14 mouse cellular contexts compared by ENCODE assay signal in the genomic region with DNA sequence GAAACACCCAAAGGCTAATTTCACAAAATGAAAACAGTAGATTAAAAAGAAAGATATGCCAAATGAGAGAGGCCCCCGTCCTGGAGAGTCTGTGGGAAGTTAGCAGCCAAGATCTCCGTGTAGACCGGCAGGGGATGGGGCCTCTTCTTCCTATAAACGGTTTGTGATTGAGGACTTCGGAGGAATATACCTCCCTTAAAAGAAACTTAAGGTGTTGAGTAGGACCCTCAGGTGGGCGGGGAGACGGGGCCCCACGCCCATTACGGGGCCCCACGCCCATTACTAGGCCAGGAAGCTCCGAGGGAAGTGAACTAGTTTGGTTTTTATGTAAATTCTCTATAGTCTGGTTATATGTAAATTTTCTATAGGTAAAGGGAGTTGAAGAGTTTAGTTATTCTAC. TPM values are rescaled to one million over a fixed set of nuclear protein-coding genes. Genes with fewer than 3 reads are reported as not detected.
DNase-seq lines count a peak whose midpoint lies in the region; ATAC-seq and TF ChIP-seq lines count a peak whose summit lies in the region.
"Had no signal": no experiment of that assay in that cellular context is flagged by ENCODE, and none has a peak within 500 bp of the region (broad histone marks: within the 10 kb centered on the region; RNA-seq: fewer than 3 reads in every experiment).

A gene (minus strand): TSS at position 233 of the 400 bp plus-strand sequence.

- WGBS in forebrain, embryonic 10.5 days, result 10% methylated on average over 11 of the region's 11 CpGs
- WGBS in forebrain, embryonic 15.5 days, result 22% methylated on average over 11 of the region's 11 CpGs
- WGBS in embryonic facial prominence, embryonic 13.5 days, result 12% methylated on average over 11 of the region's 11 CpGs
- 34% methylated on average over 11 of the region's 11 CpGs for WGBS in hindbrain, postnatal 0 days

- H3K4me1 ChIP-seq in forebrain, embryonic 10.5 days, result peaks cover 37% of the 10 kb centered on the region
- H3K4me1 ChIP-seq in forebrain, embryonic 15.5 days, result no peaks in the 10 kb centered on the region; the same call in 1 of the 2 replicates
- peaks cover 22% of the 10 kb centered on the region for H3K4me1 ChIP-seq in embryonic facial prominence, embryonic 13.5 days
- H3K4me1 ChIP-seq in hindbrain, postnatal 0 days (ENCODE audit: insufficient read depth, low read length), result no peaks in the 10 kb centered on the region
- H3K4me1 ChIP-seq: stomach, embryonic 15.5 days had no signal

- no peak for ATAC-seq in forebrain, embryonic 15.5 days (replicated peaks)
- ATAC-seq in embryonic facial prominence, embryonic 13.5 days (ENCODE audit: insufficient number of reproducible peaks, insufficient read depth, low FRiP score, low TSS enrichment, low read depth), result no peak
- no peak for ATAC-seq in hindbrain, postnatal 0 days
- ATAC-seq in megakaryocyte progenitor cell, adult 5-6 weeks (replicated peaks; ENCODE audit: poor library complexity), result no peak
- ATAC-seq: intestine, embryonic 16.5 days had no signal

- peak within 1 kb of the TSS; percentile 34 for H3K4me3 ChIP-seq in forebrain, embryonic 10.5 days
- no peak within 1 kb of the TSS for H3K4me3 ChIP-seq in forebrain, embryonic 15.5 days
- H3K4me3 ChIP-seq in embryonic facial prominence, embryonic 13.5 days, result peak within 1 kb of the TSS; percentile 4; the same call in 1 of the 2 replicates
- no peak within 1 kb of the TSS for H3K4me3 ChIP-seq in hindbrain, postnatal 0 days (ENCODE audit: low read length)
- H3K4me3 ChIP-seq: embryonic facial prominence, embryonic 15.5 days; stomach, embryonic 15.5 days had no signal

- no peaks in the 10 kb centered on the region for H3K9me3 ChIP-seq in forebrain, embryonic 10.5 days
- no peaks in the 10 kb centered on the region for H3K9me3 ChIP-seq in forebrain, embryonic 15.5 days
- no peaks in the 10 kb centered on the region for H3K9me3 ChIP-seq in embryonic facial prominence, embryonic 13.5 days
- no peaks in the 10 kb centered on the region for H3K9me3 ChIP-seq in hindbrain, postnatal 0 days (ENCODE audit: low read length)
- H3K9me3 ChIP-seq: embryonic facial prominence, embryonic 15.5 days; stomach, embryonic 15.5 days had no signal

- H3K36me3 ChIP-seq in forebrain, embryonic 10.5 days (replicated peaks), result no peaks in the 10 kb centered on the region
- no peaks in the 10 kb centered on the region for H3K36me3 ChIP-seq in forebrain, embryonic 15.5 days
- H3K36me3 ChIP-seq in embryonic facial prominence, embryonic 13.5 days, result no peaks in the 10 kb centered on the region
- H3K36me3 ChIP-seq in hindbrain, postnatal 0 days (ENCODE audit: insufficient read depth, low read length), result no peaks in the 10 kb centered on the region
- H3K36me3 ChIP-seq: embryonic facial prominence, embryonic 15.5 days; stomach, embryonic 15.5 days had no signal

- peak within 1 kb of the TSS; percentile 72 for H3K27ac ChIP-seq in forebrain, embryonic 10.5 days
- no peak within 1 kb of the TSS for H3K27ac ChIP-seq in forebrain, embryonic 15.5 days (replicated peaks)
- H3K27ac ChIP-seq in embryonic facial prominence, embryonic 13.5 days, result no peak within 1 kb of the TSS
- H3K27ac ChIP-seq in hindbrain, postnatal 0 days, result no peak within 1 kb of the TSS
- H3K27ac ChIP-seq: stomach, embryonic 15.5 days had no signal

- H3K4me2 ChIP-seq in forebrain, embryonic 15.5 days (replicated peaks), result no peak within 1 kb of the TSS
- peak within 1 kb of the TSS; percentile 26 for H3K4me2 ChIP-seq in embryonic facial prominence, embryonic 13.5 days
- 0 out of 2 replicates have a peak within 1 kb of the TSS, but pooled peaks have one; percentile 10 for H3K4me2 ChIP-seq in hindbrain, postnatal 0 days (ENCODE audit: low read depth, low read length)
- H3K4me2 ChIP-seq: embryonic facial prominence, embryonic 15.5 days; stomach, embryonic 15.5 days had no signal

- H3K27me3 ChIP-seq in forebrain, embryonic 10.5 days (ENCODE audit: poor library complexity, severe bottlenecking), result peaks cover 80% of the 10 kb centered on the region
- H3K27me3 ChIP-seq in forebrain, embryonic 15.5 days, result peaks cover 25% of the 10 kb centered on the region
- peaks cover 49% of the 10 kb centered on the region for H3K27me3 ChIP-seq in embryonic facial prominence, embryonic 13.5 days
- no peaks in the 10 kb centered on the region for H3K27me3 ChIP-seq in hindbrain, postnatal 0 days (ENCODE audit: insufficient read depth, low read length)

- no peak within 1 kb of the TSS for H3K9ac ChIP-seq in forebrain, embryonic 15.5 days (replicated peaks)
- H3K9ac ChIP-seq in embryonic facial prominence, embryonic 13.5 days, result no peak within 1 kb of the TSS
- no peak within 1 kb of the TSS for H3K9ac ChIP-seq in hindbrain, postnatal 0 days (replicated peaks; ENCODE audit: low read length)
- H3K9ac ChIP-seq: embryonic facial prominence, embryonic 15.5 days; stomach, embryonic 15.5 days had no signal

- TF ChIP-seq CTCF in hindbrain, postnatal 0 days (IDR thresholded peaks at IDR 0.05; ENCODE audit: low read depth), result no peak

- DNase-seq in forebrain, embryonic 10.5 days (ENCODE audit: extremely low spot score, low spot score), result no peak
- DNase-seq in CD4-positive helper T cell, adult 2 months (ENCODE audit: low read depth, low spot score), result peak; percentile 30
- no peak for DNase-seq in hindbrain, postnatal 0 days (ENCODE audit: low spot score)
- no peak for DNase-seq in adrenal gland, adult 8-10 months
- DNase-seq in retina, embryonic 14.5 days (ENCODE audit: low spot score), result no peak
- DNase-seq: layer of hippocampus, adult 9-11 months; lung, adult 18-20 months had no signal

RNA-seq across cellular contexts. Expression of the gene that starts here (rescaled TPM):
- polyA plus RNA-seq in forebrain, embryonic 10.5 days (2016; fragmentation: Nextera tagmentation; extraction: Ambion mirVana), result 0.34 and 0.61 TPM in 2 replicates
- not detected in 2 replicates for polyA plus RNA-seq in forebrain, embryonic 15.5 days (2015; fragmentation: Nextera tagmentation; extraction: Ambion mirVana)
- polyA plus RNA-seq in embryonic facial prominence, embryonic 13.5 days (2015; fragmentation: Nextera tagmentation; extraction: Ambion mirVana), result 0.62 and 0.87 TPM in 2 replicates
- total RNA-seq in hindbrain, postnatal 0 days (2014; rRNA removed), result 1.5 TPM in 1 of 2 replicates, not detected in the other
- polyA plus RNA-seq in hindbrain, postnatal 0 days (2015; fragmentation: Nextera tagmentation; extraction: Ambion mirVana), result 0.66 and 0.87 TPM in 2 replicates
- not detected in 2 replicates for total RNA-seq in megakaryocyte progenitor cell, adult 5-6 weeks (2015)
- total RNA-seq in megakaryocyte progenitor cell, adult 5-6 weeks (2017), result not detected in 2 replicates
- total RNA-seq in adrenal gland, adult 8-10 months (2022), result under 1 TPM in 1 of 4 experiments, not detected in 3; 0.14 TPM
- total RNA-seq: gastrocnemius, postnatal 4 days had no signal
- polyA plus RNA-seq: intestine, embryonic 16.5 days; stomach, embryonic 15.5 days had no signal

Comparison
In these comparisons a context has a peak if more than half of its experiments do, and no peak if none do; other contexts are left out.
1. H3K4me3 ChIP-seq: peak in forebrain, embryonic 10.5 days (single experiment) and embryonic facial prominence, embryonic 13.5 days (single experiment); none in forebrain, embryonic 15.5 days (single experiment) and hindbrain, postnatal 0 days (single experiment).